Mouse (Mus musculus): ENCODE measurements around the gene Limch1. TPM values are rescaled to one million over a fixed set of nuclear protein-coding genes. Genes with fewer than 3 reads are reported as not detected.
A peak's percentile ranks its signal among the peaks of the same experiment; 100 is the strongest.

Gene Limch1
- polyA plus RNA-seq, 1 experiment, result 23.9 TPM

GRCm38 (mm10) chr5:66993076-66993475, 247.4 kb downstream of the Limch1 start:
- Histone ChIP-seq H3K4me3 (ENCODE audit: control insufficient read depth, low read depth, low read length) (no peak overlapping the region), H3K27ac (ENCODE audit: control insufficient read depth, insufficient read depth, low read depth, low read length) (no peak overlapping the region), H3K36me3 (ENCODE audit: control insufficient read depth, insufficient read depth, low read length) (no peaks in the 10 kb centered on the region), H3K4me1 (ENCODE audit: control insufficient read depth, insufficient read depth, low read length) (peaks cover 8% of the 10 kb centered on the region), H3K27me3 (ENCODE audit: control insufficient read depth, insufficient read depth, low read length) (no peaks in the 10 kb centered on the region)
- no peak for TF ChIP-seq POLR2A (IDR thresholded peaks at IDR 0.05; ENCODE audit: control insufficient read depth, low read depth, low read length)
- TF ChIP-seq CTCF (IDR thresholded peaks at IDR 0.05; ENCODE audit: control insufficient read depth, insufficient read depth, insufficient replicate concordance, low read depth, low read length), result no peak

DNA sequence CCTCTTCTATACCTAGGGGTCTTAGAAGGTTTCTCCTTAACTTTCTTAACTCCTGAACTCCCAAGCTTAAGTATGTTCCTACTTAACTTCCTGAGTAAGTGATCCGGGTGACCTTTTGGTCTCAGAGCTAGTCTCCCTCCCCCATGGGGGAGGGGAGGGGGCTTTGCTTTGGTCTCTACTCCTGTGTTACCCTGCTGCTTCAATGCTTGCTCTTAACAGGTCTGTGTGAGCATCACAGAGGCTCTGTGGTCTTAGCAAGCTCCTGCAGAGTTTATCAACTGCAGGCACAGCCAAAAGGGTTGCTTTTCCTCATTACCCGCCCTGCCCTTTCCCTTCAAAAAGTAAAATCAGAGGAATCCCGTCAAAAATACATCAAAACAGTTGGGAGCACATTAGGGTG, 250.5 kb downstream of the Limch1 start:
- Histone ChIP-seq H3K4me3 (ENCODE audit: control insufficient read depth, low read depth, low read length) (no peak overlapping the region), H3K27ac (ENCODE audit: control insufficient read depth, insufficient read depth, low read depth, low read length) (no peak overlapping the region), H3K36me3 (ENCODE audit: control insufficient read depth, insufficient read depth, low read length) (no peaks in the 10 kb centered on the region), H3K4me1 (ENCODE audit: control insufficient read depth, insufficient read depth, low read length) (peaks cover 8% of the 10 kb centered on the region), H3K27me3 (ENCODE audit: control insufficient read depth, insufficient read depth, low read length) (no peaks in the 10 kb centered on the region)
- no peak for TF ChIP-seq CTCF (IDR thresholded peaks at IDR 0.05; ENCODE audit: control insufficient read depth, insufficient read depth, insufficient replicate concordance, low read depth, low read length)
- TF ChIP-seq POLR2A (IDR thresholded peaks at IDR 0.05; ENCODE audit: control insufficient read depth, low read depth, low read length), result no peak

- no peak for TF ChIP-seq POLR2A (IDR thresholded peaks at IDR 0.05; ENCODE audit: control insufficient read depth, low read depth, low read length)
- TF ChIP-seq CTCF (IDR thresholded peaks at IDR 0.05; ENCODE audit: control insufficient read depth, insufficient read depth, insufficient replicate concordance, low read depth, low read length), result peak; percentile 72
- Histone ChIP-seq H3K27me3 (ENCODE audit: control insufficient read depth, insufficient read depth, low read length) (no peaks in the 10 kb centered on the region), H3K27ac (ENCODE audit: control insufficient read depth, insufficient read depth, low read depth, low read length) (no peak overlapping the region), H3K36me3 (ENCODE audit: control insufficient read depth, insufficient read depth, low read length) (no peaks in the 10 kb centered on the region), H3K4me1 (ENCODE audit: control insufficient read depth, insufficient read depth, low read length) (peaks cover 8% of the 10 kb centered on the region), H3K4me3 (ENCODE audit: control insufficient read depth, low read depth, low read length) (peak overlapping the region; percentile 72)
Measured at GRCm38 (mm10) chr5:66996886-66997599, 251.4 kb downstream of the Limch1 start.

DNA sequence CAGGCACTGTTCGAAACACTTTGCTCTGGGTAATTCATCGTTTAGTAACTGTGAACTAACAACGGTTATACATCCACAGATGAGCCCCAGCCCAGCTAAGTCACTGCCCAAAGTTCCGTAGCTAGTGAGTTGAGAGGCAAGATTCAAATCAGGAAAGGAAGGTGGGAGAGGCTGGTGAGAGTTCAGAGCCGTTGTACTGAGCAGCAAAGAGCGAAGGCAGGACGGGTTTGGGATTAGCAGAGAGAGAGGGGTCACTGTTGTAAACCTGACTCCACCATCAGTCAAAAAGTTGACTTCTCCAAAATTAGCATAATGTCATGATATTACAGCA, 251.9 kb downstream of the Limch1 start:
- H3K4me1 ChIP-seq (ENCODE audit: control insufficient read depth, insufficient read depth, low read length), result peaks cover 8% of the 10 kb centered on the region
- H3K27ac ChIP-seq (ENCODE audit: control insufficient read depth, insufficient read depth, low read depth, low read length), result no peak overlapping the region
- H3K4me3 ChIP-seq (ENCODE audit: control insufficient read depth, low read depth, low read length), result no peak overlapping the region
- no peak for TF ChIP-seq POLR2A (IDR thresholded peaks at IDR 0.05; ENCODE audit: control insufficient read depth, low read depth, low read length)
- TF ChIP-seq CTCF (IDR thresholded peaks at IDR 0.05; ENCODE audit: control insufficient read depth, insufficient read depth, insufficient replicate concordance, low read depth, low read length), result no peak
- H3K27me3 ChIP-seq (ENCODE audit: control insufficient read depth, insufficient read depth, low read length), result no peaks in the 10 kb centered on the region
- H3K36me3 ChIP-seq (ENCODE audit: control insufficient read depth, insufficient read depth, low read length), result no peaks in the 10 kb centered on the region

DNA sequence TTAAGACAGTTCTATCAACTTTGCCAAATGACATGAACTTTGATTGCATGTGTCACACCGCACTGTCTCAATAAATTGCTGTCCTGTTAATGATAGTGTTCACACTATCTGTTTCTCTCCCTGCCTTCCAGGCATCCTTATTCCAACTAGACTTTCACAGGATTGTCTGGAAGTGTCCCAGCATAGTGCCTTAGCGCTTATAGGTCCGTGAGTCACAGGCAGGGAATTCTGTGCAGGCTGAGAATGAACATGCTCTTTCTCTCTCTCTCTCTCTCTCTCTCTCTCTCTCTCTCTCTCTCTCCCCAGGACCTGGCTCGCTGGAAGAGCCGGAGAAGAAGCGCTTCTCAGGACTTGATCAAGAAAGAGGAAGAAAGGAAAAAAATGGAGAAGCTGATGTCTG, 252.7 kb downstream of the Limch1 start:
- TF ChIP-seq CTCF (IDR thresholded peaks at IDR 0.05; ENCODE audit: control insufficient read depth, insufficient read depth, insufficient replicate concordance, low read depth, low read length), result no peak
- Histone ChIP-seq H3K27ac (ENCODE audit: control insufficient read depth, insufficient read depth, low read depth, low read length) (no peak overlapping the region), H3K4me1 (ENCODE audit: control insufficient read depth, insufficient read depth, low read length) (peaks cover 8% of the 10 kb centered on the region), H3K36me3 (ENCODE audit: control insufficient read depth, insufficient read depth, low read length) (no peaks in the 10 kb centered on the region), H3K27me3 (ENCODE audit: control insufficient read depth, insufficient read depth, low read length) (no peaks in the 10 kb centered on the region), H3K4me3 (ENCODE audit: control insufficient read depth, low read depth, low read length) (no peak overlapping the region)

- TF ChIP-seq POLR2A (IDR thresholded peaks at IDR 0.05; ENCODE audit: control insufficient read depth, low read depth, low read length) (no peak), CTCF (IDR thresholded peaks at IDR 0.05; ENCODE audit: control insufficient read depth, insufficient read depth, insufficient replicate concordance, low read depth, low read length) (no peak)
- H3K27me3 ChIP-seq (ENCODE audit: control insufficient read depth, insufficient read depth, low read length), result no peaks in the 10 kb centered on the region
- H3K36me3 ChIP-seq (ENCODE audit: control insufficient read depth, insufficient read depth, low read length), result no peaks in the 10 kb centered on the region
Measured at GRCm38 (mm10) chr5:67002346-67002745, 256.7 kb downstream of the Limch1 start.

GRCm38 (mm10) chr5:67004619-67005018, 259.0 kb downstream of the Limch1 start:
- Histone ChIP-seq H3K27ac (ENCODE audit: control insufficient read depth, insufficient read depth, low read depth, low read length) (no peak overlapping the region), H3K36me3 (ENCODE audit: control insufficient read depth, insufficient read depth, low read length) (no peaks in the 10 kb centered on the region), H3K27me3 (ENCODE audit: control insufficient read depth, insufficient read depth, low read length) (no peaks in the 10 kb centered on the region), H3K4me3 (ENCODE audit: control insufficient read depth, low read depth, low read length) (no peak overlapping the region), H3K4me1 (ENCODE audit: control insufficient read depth, insufficient read depth, low read length) (no peaks in the 10 kb centered on the region)
- TF ChIP-seq CTCF (IDR thresholded peaks at IDR 0.05; ENCODE audit: control insufficient read depth, insufficient read depth, insufficient replicate concordance, low read depth, low read length) (no peak), POLR2A (IDR thresholded peaks at IDR 0.05; ENCODE audit: control insufficient read depth, low read depth, low read length) (no peak)

More at GRCm38 (mm10) chr5:67002346-67002745, 256.7 kb downstream of the Limch1 start:
- Histone ChIP-seq H3K27ac (ENCODE audit: control insufficient read depth, insufficient read depth, low read depth, low read length) (no peak overlapping the region), H3K4me1 (ENCODE audit: control insufficient read depth, insufficient read depth, low read length) (no peaks in the 10 kb centered on the region), H3K4me3 (ENCODE audit: control insufficient read depth, low read depth, low read length) (no peak overlapping the region)
